Mouse (Mus musculus) kidney, embryonic 16.5 days (tissue): ENCODE data around the gene Zfp967. TPM values are rescaled to one million over a fixed set of nuclear protein-coding genes. Genes with fewer than 3 reads are reported as not detected.
"Not testable (repeated sequence)": the region's sequence is repeated elsewhere in the genome, so short reads cannot be mapped to it uniquely, and the experiment has no call there.

Experiments
- ATAC-seq: fragments of 200-750 bp; cut with Nextera tagmentation; 2 replicates; pipeline ENCODE4 v1.8.0; 2017; ENCODE audit warnings: moderate TSS enrichment; ENCODE audit not compliant: low FRiP score, low TSS enrichment
- H3K27ac ChIP-seq: fragments of 300-500 bp; sonication (generic); 2 replicates; pipeline ENCODE4 v1.5.1; 2014; ENCODE audit warnings: low read length
- H3K27me3 ChIP-seq: fragments of 300-500 bp; sonication (generic); 2 replicates; pipeline ENCODE4 v1.6.1; 2014; ENCODE audit warnings: low read length, control low read depth, mixed read lengths; ENCODE audit not compliant: insufficient read depth
- H3K36me3 ChIP-seq: fragments of 300-500 bp; sonication (generic); 2 replicates; pipeline ENCODE4 v1.6.1; 2014; ENCODE audit warnings: low read length, control low read depth, mixed read lengths; ENCODE audit not compliant: insufficient read depth
- H3K4me1 ChIP-seq: fragments of 300-500 bp; sonication (generic); 2 replicates; pipeline ENCODE4 v1.6.1; 2014; ENCODE audit warnings: low read length, control low read depth, mixed read lengths; ENCODE audit not compliant: insufficient read depth
- H3K4me2 ChIP-seq: fragments of 300-500 bp; sonication (generic); replicated peaks from 2 replicates; pipeline ENCODE4 v1.6.1; 2014; ENCODE audit warnings: low read depth, low read length
- H3K4me3 ChIP-seq: fragments of 300-500 bp; sonication (generic); 2 replicates; pipeline ENCODE4 v1.5.1; 2014; ENCODE audit warnings: mild to moderate bottlenecking, low read length
- H3K9ac ChIP-seq: fragments of 300-500 bp; sonication (generic); replicated peaks from 2 replicates; pipeline ENCODE4 v1.6.1; 2014; ENCODE audit warnings: low read length
- H3K9me3 ChIP-seq: fragments of 300-500 bp; sonication (generic); 2 replicates; pipeline ENCODE4 v1.6.1; 2016; ENCODE audit warnings: low read length, control low read depth
- WGBS: fragments of 180-500 bp; shearing (Covaris S2); extraction: QIAGEN DNeasy Blood & Tissue Kit; methylation state at CpG from one replicate; pipeline ENCODE4 v1.1.7; 2014; 5-methylcytosine and 5-hydroxymethylcytosine counted together
- polyA plus RNA-seq: library from polyadenylated mRNA; unstranded; fragments of >200 nt; fragmentation: Nextera tagmentation; extraction: Ambion mirVana; gene quantifications from 2 replicates; pipeline ENCODE4 v1.2.1, GENCODE M21; 2015

The Zfp967 gene
- polyA plus RNA-seq, result not detected in 2 replicates

DNA sequence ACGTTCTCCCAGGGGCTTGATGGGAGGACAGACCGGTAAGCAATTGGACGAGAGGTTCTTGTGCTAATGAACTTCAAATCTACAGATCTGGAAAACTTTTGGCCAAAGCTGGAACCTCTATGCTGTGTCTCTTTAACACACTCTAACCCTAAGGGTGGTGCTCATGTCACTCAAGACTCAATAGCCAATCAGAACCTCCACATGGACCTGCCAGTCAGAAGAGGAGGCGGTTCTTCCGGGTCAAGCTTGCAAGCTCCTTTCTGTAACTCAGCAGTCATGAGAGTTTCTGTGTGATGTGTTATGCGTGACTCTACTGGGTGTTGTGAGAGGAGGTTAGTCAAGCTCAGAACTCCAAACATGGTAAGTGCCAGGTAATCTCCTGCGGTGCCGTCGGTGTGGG is at the start of gene Zfp967:
Zfp967 (plus strand) TSS at position 301 of the 400 bp plus-strand sequence.
- H3K4me2 ChIP-seq, H3K27ac ChIP-seq, H3K36me3 ChIP-seq, H3K4me1 ChIP-seq, H3K9me3 ChIP-seq, H3K4me3 ChIP-seq, ATAC-seq, H3K27me3 ChIP-seq, H3K9ac ChIP-seq: not testable (repeated sequence)
- no CpG with 5 or more reads among the region's 9 CpGs for WGBS

GRCm38 (mm10) chr2:176486683-176487082 is 34.2 kb upstream of the Zfp967 start, which contains the start of gene Gm14434:
Gm14434 (minus strand) TSS chr2:176486783.
- H3K4me3 ChIP-seq, H3K9ac ChIP-seq, H3K4me2 ChIP-seq, H3K9me3 ChIP-seq, H3K27me3 ChIP-seq, H3K4me1 ChIP-seq, H3K27ac ChIP-seq, ATAC-seq, H3K36me3 ChIP-seq: not testable (repeated sequence)
- WGBS, result no CpG with 5 or more reads among the region's 4 CpGs

Other genes with a start within 250 kb of the Zfp967 start
- not detected in 2 replicates for gene Gm11009, start 201.6 kb upstream of the Zfp967 start, polyA plus RNA-seq
- 10.2 and 14.3 TPM in 2 replicates for gene Gm14435, start 97.5 kb upstream of the Zfp967 start, polyA plus RNA-seq
- 3.9 TPM in 1 of 2 replicates, not detected in the other for gene Gm14434, start 34.3 kb upstream of the Zfp967 start, polyA plus RNA-seq
- 12.5 and 14.4 TPM in 2 replicates for gene Gm14308, start 115.3 kb downstream of the Zfp967 start, polyA plus RNA-seq
- gene Zfp973, start 149.5 kb downstream of the Zfp967 start, polyA plus RNA-seq, result 7.7 and 9.3 TPM in 2 replicates
- gene Gm14305, start 187.3 kb downstream of the Zfp967 start, polyA plus RNA-seq, result 26.9 and 28.6 TPM in 2 replicates